Comparison of ENCODE assay signal across 13 mouse cellular contexts in genomic region chr15:36874555-36874954, GRCm38 (mm10).
DNase-seq lines count a peak whose midpoint lies in the region; ATAC-seq and TF ChIP-seq lines count a peak whose summit lies in the region.
"Had no signal": no experiment of that assay in that cellular context is flagged by ENCODE, and none has a peak within 500 bp of the region (broad histone marks: within the 10 kb centered on the region; RNA-seq: fewer than 3 reads in every experiment).

No protein-coding gene starts in this region.

- H3K4me2 ChIP-seq in neural tube, embryonic 13.5 days, result no peak overlapping the region
- H3K4me2 ChIP-seq in neural tube, embryonic 15.5 days, result no peak overlapping the region
- H3K4me2 ChIP-seq: liver, embryonic 15.5 days had no signal

- no peak for TF ChIP-seq CTCF in kidney, adult 2 months (conservative IDR thresholded peaks at IDR 0.05; ENCODE audit: insufficient read depth, insufficient read length, low read depth, low read length)

- no peaks in the 10 kb centered on the region for H3K36me3 ChIP-seq in heart, embryonic 10.5 days
- no peaks in the 10 kb centered on the region for H3K36me3 ChIP-seq in kidney, adult 2 months (ENCODE audit: control insufficient read depth, insufficient read depth, low read length)
- H3K36me3 ChIP-seq in neural tube, embryonic 13.5 days, result no peaks in the 10 kb centered on the region
- no peaks in the 10 kb centered on the region for H3K36me3 ChIP-seq in neural tube, embryonic 15.5 days
- H3K36me3 ChIP-seq: liver, embryonic 15.5 days had no signal

- 0 out of 2 replicates have a peak overlapping the region, but pooled peaks have one; percentile 17 for H3K9ac ChIP-seq in neural tube, embryonic 13.5 days
- H3K9ac ChIP-seq in neural tube, embryonic 15.5 days (replicated peaks), result no peak overlapping the region
- H3K9ac ChIP-seq: liver, embryonic 15.5 days had no signal

- no peaks in the 10 kb centered on the region for H3K9me3 ChIP-seq in heart, embryonic 10.5 days
- no peaks in the 10 kb centered on the region for H3K9me3 ChIP-seq in neural tube, embryonic 13.5 days
- H3K9me3 ChIP-seq in neural tube, embryonic 15.5 days (replicated peaks), result no peaks in the 10 kb centered on the region
- H3K9me3 ChIP-seq: liver, embryonic 15.5 days had no signal

- H3K27me3 ChIP-seq in heart, embryonic 10.5 days (ENCODE audit: insufficient read depth, poor library complexity, severe bottlenecking), result no peaks in the 10 kb centered on the region
- no peaks in the 10 kb centered on the region for H3K27me3 ChIP-seq in kidney, adult 2 months (replicated peaks; ENCODE audit: control insufficient read depth, insufficient read depth, low read length)
- no peaks in the 10 kb centered on the region for H3K27me3 ChIP-seq in neural tube, embryonic 13.5 days
- H3K27me3 ChIP-seq in neural tube, embryonic 15.5 days (replicated peaks), result no peaks in the 10 kb centered on the region
- H3K27me3 ChIP-seq: CH12.LX; liver, embryonic 15.5 days had no signal

- peak overlapping the region; percentile 87 for H3K27ac ChIP-seq in heart, embryonic 10.5 days
- H3K27ac ChIP-seq in kidney, adult 2 months (ENCODE audit: insufficient read depth, low read depth, low read length), result peak overlapping the region; percentile 79; the same call in 1 of the 2 replicates
- no peak overlapping the region for H3K27ac ChIP-seq in neural tube, embryonic 13.5 days (replicated peaks)
- no peak overlapping the region for H3K27ac ChIP-seq in neural tube, embryonic 15.5 days (replicated peaks)
- H3K27ac ChIP-seq: liver, embryonic 15.5 days had no signal

- peaks cover 63% of the 10 kb centered on the region for H3K4me1 ChIP-seq in heart, embryonic 10.5 days
- H3K4me1 ChIP-seq in kidney, adult 2 months (ENCODE audit: control insufficient read depth, insufficient read depth, low read length), result peaks cover 29% of the 10 kb centered on the region
- peaks cover 44% of the 10 kb centered on the region for H3K4me1 ChIP-seq in neural tube, embryonic 13.5 days (replicated peaks)
- peaks cover 25% of the 10 kb centered on the region for H3K4me1 ChIP-seq in neural tube, embryonic 15.5 days

- intact Hi-C loops in heart, postnatal 36 days (cut with DNase I), result no loop called here

- no peak overlapping the region for H3K4me3 ChIP-seq in heart, embryonic 10.5 days
- no peak overlapping the region for H3K4me3 ChIP-seq in kidney, adult 2 months (ENCODE audit: insufficient read depth, low read depth, low read length)
- H3K4me3 ChIP-seq in neural tube, embryonic 13.5 days, result no peak overlapping the region
- H3K4me3 ChIP-seq in neural tube, embryonic 15.5 days (replicated peaks), result no peak overlapping the region
- H3K4me3 ChIP-seq: liver, embryonic 15.5 days had no signal

- ATAC-seq in neural tube, embryonic 13.5 days (ENCODE audit: low read depth), result no peak
- ATAC-seq in neural tube, embryonic 15.5 days (ENCODE audit: low FRiP score), result no peak

- no peak for TF ChIP-seq POLR2A in kidney, adult 2 months (IDR thresholded peaks at IDR 0.05; ENCODE audit: low read depth, low read length)

- WGBS in heart, embryonic 10.5 days, result 89% methylated on average over 4 of the region's 4 CpGs
- 97% methylated on average over 4 of the region's 4 CpGs for WGBS in kidney, adult 2 months
- WGBS in neural tube, embryonic 13.5 days, result 85% methylated on average over 4 of the region's 4 CpGs
- WGBS in neural tube, embryonic 15.5 days, result 87% methylated on average over 4 of the region's 4 CpGs

- DNase-seq in heart, embryonic 10.5 days (ENCODE audit: low spot score), result no peak
- no peak for DNase-seq in heart, postnatal 36 days
- no peak for DNase-seq in kidney, adult 2 months
- no peak for DNase-seq in kidney, adult 9 months
- no peak for DNase-seq in left cerebral cortex, adult 11 months (ENCODE audit: low spot score)
- no peak for DNase-seq in frontal cortex, postnatal 36 days (ENCODE audit: low spot score in 2 of 2)
- DNase-seq: cerebellum, adult 11-12 months; retina, postnatal 1 day; thymus, postnatal 25 days had no signal

Comparison
In these comparisons a context has a peak if more than half of its experiments do, and no peak if none do; other contexts are left out.
1. H3K27ac ChIP-seq: peak in heart, embryonic 10.5 days (single experiment) and kidney, adult 2 months (single experiment); none in neural tube, embryonic 13.5 days (single experiment) and neural tube, embryonic 15.5 days (single experiment).